Mouse (Mus musculus) megakaryocyte, embryonic 14.5 days (primary cell): ENCODE results near the gene Zfp869. TPM values are rescaled to one million over a fixed set of nuclear protein-coding genes. Genes with fewer than 3 reads are reported as not detected.
"Not testable (repeated sequence)": the region's sequence is repeated elsewhere in the genome, so short reads cannot be mapped to it uniquely, and the experiment has no call there.

Source experiments
- H3K27me3 ChIP-seq: replicated peaks from 2 replicates; pipeline ENCODE3; 2012; ENCODE audit warnings: inconsistent platforms
- H3K36me3 ChIP-seq: replicated peaks from 2 replicates; pipeline ENCODE3; 2012; ENCODE audit warnings: low read length, inconsistent platforms, mixed read lengths
- H3K4me1 ChIP-seq: 2 replicates; pipeline ENCODE4 v1.6.1; 2012; ENCODE audit warnings: inconsistent platforms
- H3K4me3 ChIP-seq: replicated peaks from 2 replicates; pipeline ENCODE3; 2012; ENCODE audit warnings: moderate library complexity, mild to moderate bottlenecking, inconsistent platforms
- H3K9me3 ChIP-seq: 2 replicates; pipeline ENCODE4 v1.6.1; 2012; ENCODE audit warnings: inconsistent platforms
- FLI1 ChIP-seq: IDR thresholded peaks from 2 replicates; pipeline ENCODE4 v1.6.1; 2012; ENCODE audit warnings: low read length, inconsistent platforms, mixed read lengths
- GATA1 ChIP-seq: IDR thresholded peaks from 3 replicates; pipeline ENCODE4 v1.6.1; 2012; ENCODE audit warnings: mixed read lengths, low read length, inconsistent platforms, borderline replicate concordance
- polyA plus RNA-seq: library from polyadenylated mRNA; stranded (reverse); fragments of >175 nt; gene quantifications from 2 replicates; pipeline ENCODE4 v1.2.3, GENCODE M21; 2012; ENCODE audit warnings: low replicate concordance; ENCODE audit not compliant: insufficient read depth

Zfp869 gene
- 0.32 TPM in 1 of 2 replicates, not detected in the other for polyA plus RNA-seq

GRCm38 (mm10) chr8:69710624-69711023 lies at the start of gene Zfp869:
Zfp869 (minus strand) TSS chr8:69710724.
- peak within 1 kb of the TSS; percentile 11 for H3K4me3 ChIP-seq
- peaks cover 26% of the 10 kb centered on the region for H3K4me1 ChIP-seq
- not testable (repeated sequence) for H3K27me3 ChIP-seq
- H3K9me3 ChIP-seq = peaks cover 28% of the 10 kb centered on the region
- H3K36me3 ChIP-seq = peaks cover 84% of the 10 kb centered on the region

- peaks cover 11% of the 10 kb centered on the region for H3K4me1 ChIP-seq
- H3K9me3 ChIP-seq = no peaks in the 10 kb centered on the region
- H3K36me3 ChIP-seq = peaks cover 59% of the 10 kb centered on the region
- TF ChIP-seq GATA1 (no peak), FLI1 (no peak)
- no peak overlapping the region for H3K4me3 ChIP-seq
- H3K27me3 ChIP-seq = no peaks in the 10 kb centered on the region
These were observed 47.8 kb upstream of the Zfp869 start for GRCm38 (mm10) chr8:69758316-69758715.

- Histone ChIP-seq H3K4me3 (no peak overlapping the region), H3K9me3 (no peaks in the 10 kb centered on the region), H3K4me1 (peaks cover 17% of the 10 kb centered on the region), H3K27me3 (no peaks in the 10 kb centered on the region), H3K36me3 (peaks cover 17% of the 10 kb centered on the region)
- no peak for TF ChIP-seq FLI1
- TF ChIP-seq GATA1 = no peak
These were observed 41.9 kb upstream of the Zfp869 start for GRCm38 (mm10) chr8:69752437-69752836.

GRCm38 (mm10) chr8:69749544-69750454 lies 39.3 kb upstream of the Zfp869 start, which contains the start of gene Zfp963:
Zfp963 (minus strand) TSS chr8:69749970.
- H3K4me3 ChIP-seq = peak within 1 kb of the TSS; percentile 100
- H3K36me3 ChIP-seq = peaks cover 3% of the 10 kb centered on the region
- no peaks in the 10 kb centered on the region for H3K27me3 ChIP-seq
- no peaks in the 10 kb centered on the region for H3K9me3 ChIP-seq
- no peak for TF ChIP-seq GATA1
- no peak for TF ChIP-seq FLI1
- peaks cover 20% of the 10 kb centered on the region for H3K4me1 ChIP-seq

GRCm38 (mm10) chr8:69741231-69741630 lies 30.7 kb upstream of the Zfp869 start:
- TF ChIP-seq GATA1 (no peak), FLI1 (no peak)
- no peak overlapping the region for H3K4me3 ChIP-seq
- peaks cover 3% of the 10 kb centered on the region for H3K27me3 ChIP-seq
- H3K4me1 ChIP-seq = no peaks in the 10 kb centered on the region; the same call in 1 of the 2 replicates
- H3K9me3 ChIP-seq = no peaks in the 10 kb centered on the region
- H3K36me3 ChIP-seq = peaks cover 15% of the 10 kb centered on the region

GRCm38 (mm10) chr8:69740763-69741162 lies 30.2 kb upstream of the Zfp869 start:
- Histone ChIP-seq H3K27me3 (peaks cover 3% of the 10 kb centered on the region), H3K4me3 (no peak overlapping the region), H3K36me3 (peaks cover 15% of the 10 kb centered on the region), H3K9me3 (no peaks in the 10 kb centered on the region), H3K4me1 (no peaks in the 10 kb centered on the region; the same call in 1 of the 2 replicates)
- no peak for TF ChIP-seq FLI1
- no peak for TF ChIP-seq GATA1

GRCm38 (mm10) chr8:69735495-69735894 lies 25.0 kb upstream of the Zfp869 start:
- no peak for TF ChIP-seq FLI1
- no peak for TF ChIP-seq GATA1
- Histone ChIP-seq H3K9me3 (peaks cover 3% of the 10 kb centered on the region; the same call in 1 of the 2 replicates), H3K27me3 (peaks cover 3% of the 10 kb centered on the region), H3K36me3 (no peaks in the 10 kb centered on the region), H3K4me1 (no peaks in the 10 kb centered on the region), H3K4me3 (no peak overlapping the region)

GRCm38 (mm10) chr8:69717232-69717580 lies 6.7 kb upstream of the Zfp869 start:
- no peak for TF ChIP-seq FLI1
- TF ChIP-seq GATA1 = no peak
- peak overlapping the region; percentile 99 for H3K4me3 ChIP-seq
- H3K27me3 ChIP-seq = no peaks in the 10 kb centered on the region
- H3K36me3 ChIP-seq = peaks cover 22% of the 10 kb centered on the region
- H3K4me1 ChIP-seq = peaks cover 32% of the 10 kb centered on the region
- 0 out of 2 replicates have a peak, but pooled peaks cover 2% of the 10 kb centered on the region for H3K9me3 ChIP-seq

- H3K9me3 ChIP-seq = 0 out of 2 replicates have a peak, but pooled peaks cover 2% of the 10 kb centered on the region
- no peaks in the 10 kb centered on the region for H3K27me3 ChIP-seq
- peak overlapping the region; percentile 99 for H3K4me3 ChIP-seq
- peaks cover 27% of the 10 kb centered on the region for H3K36me3 ChIP-seq
- H3K4me1 ChIP-seq = peaks cover 32% of the 10 kb centered on the region
- peak; percentile 76 for TF ChIP-seq FLI1
- peak; percentile 69; the same call in 1 of the 3 replicates for TF ChIP-seq GATA1
These were observed 6.1 kb upstream of the Zfp869 start for GRCm38 (mm10) chr8:69716403-69717231.

- Histone ChIP-seq H3K36me3 (peaks cover 37% of the 10 kb centered on the region), H3K27me3 (no peaks in the 10 kb centered on the region), H3K4me3 (peak overlapping the region; percentile 87), H3K9me3 (no peaks in the 10 kb centered on the region), H3K4me1 (peaks cover 32% of the 10 kb centered on the region)
- TF ChIP-seq FLI1 (no peak), GATA1 (no peak)
These were observed 4.8 kb upstream of the Zfp869 start for GRCm38 (mm10) chr8:69715366-69715765.
